Mouse (Mus musculus): ENCODE data around the gene Etl4. TPM values are rescaled to one million over a fixed set of nuclear protein-coding genes. Genes with fewer than 3 reads are reported as not detected.
"Not testable (repeated sequence)": the region's sequence is repeated elsewhere in the genome, so short reads cannot be mapped to it uniquely, and the experiment has no call there.

The Etl4 gene
- polyA plus RNA-seq, 1 experiment from 2014 or later: 12.6 TPM

GRCm38 (mm10) chr2:20667876-20668275 is 758.3 kb downstream of the Etl4 start:
- H3K4me1 ChIP-seq: peaks cover 7% of the 10 kb centered on the region
- no peak overlapping the region for H3K4me3 ChIP-seq
- H3K27me3 ChIP-seq (ENCODE audit: low read depth, poor library complexity, severe bottlenecking): no peaks in the 10 kb centered on the region
- no peaks in the 10 kb centered on the region for H3K9me3 ChIP-seq (replicated peaks)
- H3K36me3 ChIP-seq: no peaks in the 10 kb centered on the region
- H3K27ac ChIP-seq (replicated peaks): no peak overlapping the region
- 87% methylated on average over 3 of the region's 3 CpGs for WGBS
- DNase-seq (ENCODE audit: low spot score): no peak

GRCm38 (mm10) chr2:20668276-20669030 is 758.9 kb downstream of the Etl4 start:
- H3K36me3 ChIP-seq; H3K4me3 ChIP-seq; H3K27me3 ChIP-seq (ENCODE audit: low read depth, poor library complexity, severe bottlenecking); DNase-seq (ENCODE audit: low spot score); H3K4me1 ChIP-seq; H3K9me3 ChIP-seq (replicated peaks); H3K27ac ChIP-seq (replicated peaks): not testable (repeated sequence)
- WGBS: 85% methylated on average over 12 of the region's 12 CpGs

- 65% methylated on average over 4 of the region's 4 CpGs for whole genome bisulfite sequencing
- DNase-seq (ENCODE audit: low spot score): no peak
- Histone ChIP-seq H3K36me3 (no peaks in the 10 kb centered on the region), H3K27ac (replicated peaks) (no peak overlapping the region), H3K4me3 (no peak overlapping the region), H3K4me1 (peaks cover 7% of the 10 kb centered on the region), H3K27me3 (ENCODE audit: low read depth, poor library complexity, severe bottlenecking) (no peaks in the 10 kb centered on the region), H3K9me3 (replicated peaks) (no peaks in the 10 kb centered on the region)
These were observed 759.8 kb downstream of the Etl4 start for GRCm38 (mm10) chr2:20669367-20669766.

GRCm38 (mm10) chr2:20671546-20672255 is 762.1 kb downstream of the Etl4 start:
- 74% methylated on average over 13 of the region's 13 CpGs for WGBS
- Histone ChIP-seq H3K27ac (replicated peaks) (no peak overlapping the region), H3K4me1 (no peaks in the 10 kb centered on the region), H3K36me3 (no peaks in the 10 kb centered on the region), H3K27me3 (ENCODE audit: low read depth, poor library complexity, severe bottlenecking) (no peaks in the 10 kb centered on the region), H3K9me3 (replicated peaks) (no peaks in the 10 kb centered on the region), H3K4me3 (no peak overlapping the region)
- no peak for DNase-seq (ENCODE audit: low spot score)

GRCm38 (mm10) chr2:20672281-20672680 is 762.7 kb downstream of the Etl4 start:
- no peaks in the 10 kb centered on the region for H3K4me1 ChIP-seq
- H3K36me3 ChIP-seq: no peaks in the 10 kb centered on the region
- WGBS: 92% methylated on average over 7 of the region's 7 CpGs
- no peak overlapping the region for H3K4me3 ChIP-seq
- DNase-seq (ENCODE audit: low spot score): no peak
- no peaks in the 10 kb centered on the region for H3K27me3 ChIP-seq (ENCODE audit: low read depth, poor library complexity, severe bottlenecking)
- H3K9me3 ChIP-seq (replicated peaks): no peaks in the 10 kb centered on the region
- no peak overlapping the region for H3K27ac ChIP-seq (replicated peaks)

- Histone ChIP-seq H3K9me3 (replicated peaks) (no peaks in the 10 kb centered on the region), H3K4me3 (no peak overlapping the region), H3K4me1 (no peaks in the 10 kb centered on the region), H3K36me3 (no peaks in the 10 kb centered on the region), H3K27me3 (ENCODE audit: low read depth, poor library complexity, severe bottlenecking) (no peaks in the 10 kb centered on the region), H3K27ac (replicated peaks) (no peak overlapping the region)
- peak; percentile 47 for DNase-seq (ENCODE audit: low spot score)
- WGBS: 71% methylated on average over 9 of the region's 9 CpGs
These were observed 763.4 kb downstream of the Etl4 start for GRCm38 (mm10) chr2:20672803-20673603.

DNA sequence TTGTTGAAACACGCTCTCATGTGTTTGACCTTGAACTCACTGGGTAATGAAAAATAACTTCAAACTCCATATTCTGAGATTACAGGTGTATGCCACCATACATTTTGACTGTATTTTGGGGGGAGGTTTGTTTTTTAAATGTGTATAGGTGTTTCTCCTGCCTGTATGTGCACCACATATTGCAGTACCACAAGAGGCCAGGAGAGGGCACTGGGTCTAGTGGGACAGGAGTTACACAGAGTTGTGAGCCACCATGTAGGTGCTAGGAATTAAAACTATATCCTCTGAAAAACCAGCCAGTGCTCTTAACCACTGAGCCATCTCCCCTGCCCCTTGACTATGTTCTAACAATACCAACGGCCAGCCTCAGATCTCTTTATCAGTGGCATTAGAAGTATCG is 766.8 kb downstream of the Etl4 start:
- H3K27me3 ChIP-seq (ENCODE audit: low read depth, poor library complexity, severe bottlenecking): no peaks in the 10 kb centered on the region
- H3K36me3 ChIP-seq: no peaks in the 10 kb centered on the region
- H3K9me3 ChIP-seq (replicated peaks): no peaks in the 10 kb centered on the region
- WGBS: 96% methylated on average over 3 of the region's 3 CpGs
- DNase-seq (ENCODE audit: low spot score): no peak
- no peak overlapping the region for H3K4me3 ChIP-seq
- no peaks in the 10 kb centered on the region for H3K4me1 ChIP-seq
- H3K27ac ChIP-seq (replicated peaks): no peak overlapping the region

DNA sequence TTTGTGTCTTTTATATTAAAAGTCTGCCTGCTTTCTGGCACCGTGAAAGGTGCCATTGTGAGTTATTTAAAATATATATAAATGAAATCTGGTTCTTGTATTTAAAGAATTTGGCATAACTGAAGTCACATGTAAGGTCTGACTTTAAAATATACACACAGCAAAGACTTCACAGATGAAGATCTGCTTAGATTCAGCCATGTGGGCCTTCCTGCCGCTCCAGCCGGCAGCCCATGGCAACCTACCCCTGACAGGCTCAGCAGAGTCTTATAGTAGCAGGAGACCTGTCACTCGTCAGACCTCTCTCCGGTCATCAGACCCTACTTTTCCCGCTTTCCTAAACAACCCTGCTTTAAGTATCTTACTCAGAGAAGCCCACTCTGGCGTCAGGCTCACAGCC is 769.2 kb downstream of the Etl4 start:
- Histone ChIP-seq H3K27ac (replicated peaks) (no peak overlapping the region), H3K4me1 (no peaks in the 10 kb centered on the region), H3K27me3 (ENCODE audit: low read depth, poor library complexity, severe bottlenecking) (no peaks in the 10 kb centered on the region)

GRCm38 (mm10) chr2:20682203-20682602 is 772.6 kb downstream of the Etl4 start:
- not testable (repeated sequence) for DNase-seq (ENCODE audit: low spot score); H3K27me3 ChIP-seq (ENCODE audit: low read depth, poor library complexity, severe bottlenecking); H3K4me1 ChIP-seq; H3K36me3 ChIP-seq; H3K4me3 ChIP-seq; H3K9me3 ChIP-seq (replicated peaks); H3K27ac ChIP-seq (replicated peaks)
- WGBS: 97% methylated on average over 6 of the region's 6 CpGs

More for the DNA sequence above, 769.2 kb downstream of the Etl4 start:
- H3K36me3 ChIP-seq: no peaks in the 10 kb centered on the region
- 78% methylated on average over 7 of the region's 7 CpGs for WGBS
- no peak for DNase-seq (ENCODE audit: low spot score)
- H3K9me3 ChIP-seq (replicated peaks): no peaks in the 10 kb centered on the region
- H3K4me3 ChIP-seq: no peak overlapping the region

GRCm38 (mm10) chr2:20689389-20689788 is 779.8 kb downstream of the Etl4 start:
- DNase-seq (ENCODE audit: low spot score): no peak
- no peaks in the 10 kb centered on the region for H3K27me3 ChIP-seq (ENCODE audit: low read depth, poor library complexity, severe bottlenecking)
- no peaks in the 10 kb centered on the region for H3K36me3 ChIP-seq
- 54% methylated on average over 3 of the region's 3 CpGs for WGBS
- no peak overlapping the region for H3K4me3 ChIP-seq
- H3K27ac ChIP-seq (replicated peaks): no peak overlapping the region
- no peaks in the 10 kb centered on the region for H3K9me3 ChIP-seq (replicated peaks)
- H3K4me1 ChIP-seq: peaks cover 6% of the 10 kb centered on the region; the same call in 1 of the 2 replicates

DNA sequence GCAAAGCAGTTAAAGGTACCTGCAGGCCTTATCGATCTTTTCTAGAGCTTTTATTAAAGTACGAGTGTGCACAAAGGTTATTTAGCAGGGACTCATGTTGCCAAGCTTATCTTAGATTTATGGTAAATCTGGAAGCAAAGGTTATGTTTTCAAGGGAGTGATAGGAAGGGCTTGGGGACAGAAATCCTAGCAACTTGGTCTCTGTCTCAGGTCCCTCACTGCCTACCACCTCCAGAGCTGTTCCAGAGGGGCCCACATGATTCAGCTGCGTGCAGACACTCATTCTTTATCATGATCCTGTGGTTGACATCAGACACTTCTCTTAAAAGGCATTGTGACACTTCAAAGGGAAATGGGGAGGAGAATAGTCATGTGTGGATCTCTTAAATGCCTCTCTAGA is 783.3 kb downstream of the Etl4 start:
- H3K27ac ChIP-seq (replicated peaks): no peak overlapping the region
- H3K27me3 ChIP-seq (ENCODE audit: low read depth, poor library complexity, severe bottlenecking): no peaks in the 10 kb centered on the region
- no peak overlapping the region for H3K4me3 ChIP-seq
- no peak for DNase-seq (ENCODE audit: low spot score)
- peaks cover 6% of the 10 kb centered on the region; the same call in 1 of the 2 replicates for H3K4me1 ChIP-seq
- WGBS: 86% methylated on average over 3 of the region's 3 CpGs
- H3K9me3 ChIP-seq (replicated peaks): no peaks in the 10 kb centered on the region
- no peaks in the 10 kb centered on the region for H3K36me3 ChIP-seq

- no peak overlapping the region for H3K27ac ChIP-seq (replicated peaks)
- WGBS: 88% methylated on average over 1 of the region's 1 CpGs
These were observed 784.2 kb downstream of the Etl4 start for GRCm38 (mm10) chr2:20693772-20694171.

More at GRCm38 (mm10) chr2:20693772-20694171, 784.2 kb downstream of the Etl4 start:
- H3K36me3 ChIP-seq: no peaks in the 10 kb centered on the region
- H3K4me3 ChIP-seq: no peak overlapping the region
- peaks cover 6% of the 10 kb centered on the region; the same call in 1 of the 2 replicates for H3K4me1 ChIP-seq
- no peaks in the 10 kb centered on the region for H3K9me3 ChIP-seq (replicated peaks)
- DNase-seq (ENCODE audit: low spot score): no peak
- no peaks in the 10 kb centered on the region for H3K27me3 ChIP-seq (ENCODE audit: low read depth, poor library complexity, severe bottlenecking)
